Mouse (Mus musculus) intestine, postnatal 0 days (tissue): Measurements from ENCODE around the gene Cutc. TPM values are rescaled to one million over a fixed set of nuclear protein-coding genes. Genes with fewer than 3 reads are reported as not detected.

Experiments used
- ATAC-seq: fragments of 200-750 bp; cut with Nextera tagmentation; 2 replicates; pipeline ENCODE4 v1.8.0; 2017; ENCODE audit warnings: mild to moderate bottlenecking, moderate TSS enrichment, moderate library complexity
- H3K27ac ChIP-seq: fragments of 300-500 bp; sonication (generic); 2 replicates; pipeline ENCODE4 v1.5.1; 2014; ENCODE audit warnings: mild to moderate bottlenecking, low read depth, low read length, moderate library complexity
- H3K27me3 ChIP-seq: fragments of 300-500 bp; sonication (generic); replicated peaks from 2 replicates; pipeline ENCODE4 v1.6.1; 2014; ENCODE audit warnings: low read length, mixed read lengths; ENCODE audit not compliant: control insufficient read depth, insufficient read depth
- H3K36me3 ChIP-seq: fragments of 300-500 bp; sonication (generic); 2 replicates; pipeline ENCODE4 v1.6.1; 2014; ENCODE audit warnings: mild to moderate bottlenecking, moderate library complexity; ENCODE audit not compliant: control insufficient read depth, insufficient read depth
- H3K4me1 ChIP-seq: fragments of 300-500 bp; sonication (generic); replicated peaks from 2 replicates; pipeline ENCODE4 v1.6.1; 2014; ENCODE audit warnings: antibody characterized with exemption, low read length, mixed read lengths; ENCODE audit not compliant: control insufficient read depth, insufficient read depth
- H3K4me2 ChIP-seq: fragments of 300-500 bp; sonication (generic); replicated peaks from 2 replicates; pipeline ENCODE4 v1.6.1; 2014; ENCODE audit warnings: low read depth, mild to moderate bottlenecking, moderate library complexity
- H3K4me3 ChIP-seq: fragments of 300-500 bp; sonication (generic); 2 replicates; pipeline ENCODE4 v1.5.1; 2014; ENCODE audit warnings: low read depth, low read length
- H3K9ac ChIP-seq: fragments of 300-500 bp; sonication (generic); 2 replicates; pipeline ENCODE4 v1.6.1; 2014; ENCODE audit warnings: mild to moderate bottlenecking, low read depth, low read length
- H3K9me3 ChIP-seq: fragments of 300-500 bp; sonication (generic); 2 replicates; pipeline ENCODE4 v1.6.1; 2016; ENCODE audit warnings: mixed run types; ENCODE audit not compliant: control insufficient read depth
- CTCF ChIP-seq: sonication (generic); IDR thresholded peaks from 2 replicates; pipeline ENCODE4 v1.5.1; 2016; ENCODE audit warnings: low read depth, mild to moderate bottlenecking, control low read depth, antibody characterized with exemption, moderate library complexity
- WGBS: fragments of 180-500 bp; shearing (Covaris S2); extraction: QIAGEN DNeasy Blood & Tissue Kit; methylation state at CpG from one replicate; pipeline ENCODE4 v1.1.7; 2014; 5-methylcytosine and 5-hydroxymethylcytosine counted together
- polyA plus RNA-seq: library from polyadenylated mRNA; unstranded; fragments of >200 nt; fragmentation: Nextera tagmentation; extraction: Ambion mirVana; gene quantifications from 2 replicates; pipeline ENCODE4 v1.2.1, GENCODE M21; 2015

Cutc gene
- polyA plus RNA-seq, 1 experiment from 2014 or later = 21.2 TPM

DNA sequence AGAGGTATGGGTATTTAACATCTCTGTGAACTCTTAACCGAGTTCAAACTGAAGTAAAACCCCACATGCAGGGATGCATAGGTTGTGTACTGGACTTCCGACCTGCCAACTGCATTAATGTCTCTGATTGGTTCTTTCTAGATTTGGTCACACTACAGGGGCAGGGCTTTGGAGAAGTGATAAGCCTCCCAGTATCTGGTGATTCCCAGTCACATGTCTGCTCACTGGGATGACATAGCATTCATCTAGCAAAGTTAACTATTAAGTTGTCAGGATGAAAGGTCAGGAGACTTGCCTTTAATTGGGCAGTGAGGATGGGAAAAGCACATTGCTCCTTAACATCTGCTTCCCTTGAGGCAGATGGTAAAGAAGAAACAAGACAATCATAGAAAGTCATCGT, 29.2 kb downstream of the Cutc start, which contains the start of gene Abcc2:
Gene Abcc2 (plus strand): TSS at position 213 of the 400 bp plus-strand sequence.
- peak; percentile 92 for ATAC-seq
- Histone ChIP-seq H3K4me2 (peak within 1 kb of the TSS; percentile 45), H3K36me3 (no peaks in the 10 kb centered on the region), H3K27ac (peak within 1 kb of the TSS; percentile 73), H3K4me3 (peak within 1 kb of the TSS; percentile 41), H3K9me3 (no peaks in the 10 kb centered on the region), H3K27me3 (no peaks in the 10 kb centered on the region), H3K4me1 (no peaks in the 10 kb centered on the region), H3K9ac (peak within 1 kb of the TSS; percentile 58)
- TF ChIP-seq CTCF = no peak
- WGBS = 45% methylated on average over 3 of the region's 3 CpGs

DNA sequence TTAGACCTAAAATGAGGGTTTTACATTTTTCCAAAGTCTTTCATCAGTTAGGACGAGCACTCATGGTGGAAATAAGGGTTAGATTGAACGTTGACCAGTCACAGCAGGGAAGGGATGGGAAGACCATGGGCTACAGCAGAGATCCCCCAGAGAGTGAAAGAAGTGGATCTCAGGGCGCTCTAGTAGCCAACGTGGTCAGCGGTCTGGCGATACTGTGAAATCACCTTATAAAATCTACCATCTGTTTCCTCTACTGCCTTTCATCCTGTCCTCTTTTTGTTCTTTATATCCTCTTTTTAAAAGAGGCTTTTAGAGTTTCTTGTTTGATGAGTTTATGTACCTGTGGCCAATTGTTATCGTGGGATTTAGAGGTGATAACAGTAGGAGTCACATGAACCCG, 32.0 kb downstream of the Cutc start:
- H3K36me3 ChIP-seq = no peaks in the 10 kb centered on the region
- 55% methylated on average over 8 of the region's 8 CpGs for WGBS
- H3K27me3 ChIP-seq = no peaks in the 10 kb centered on the region
- peak overlapping the region; percentile 45 for H3K4me2 ChIP-seq
- H3K9me3 ChIP-seq = no peaks in the 10 kb centered on the region
- TF ChIP-seq CTCF = no peak
- no peak for ATAC-seq
- peak overlapping the region; percentile 65 for H3K9ac ChIP-seq
- H3K4me3 ChIP-seq = peak overlapping the region; percentile 41
- H3K27ac ChIP-seq = peak overlapping the region; percentile 76
- H3K4me1 ChIP-seq = no peaks in the 10 kb centered on the region

DNA sequence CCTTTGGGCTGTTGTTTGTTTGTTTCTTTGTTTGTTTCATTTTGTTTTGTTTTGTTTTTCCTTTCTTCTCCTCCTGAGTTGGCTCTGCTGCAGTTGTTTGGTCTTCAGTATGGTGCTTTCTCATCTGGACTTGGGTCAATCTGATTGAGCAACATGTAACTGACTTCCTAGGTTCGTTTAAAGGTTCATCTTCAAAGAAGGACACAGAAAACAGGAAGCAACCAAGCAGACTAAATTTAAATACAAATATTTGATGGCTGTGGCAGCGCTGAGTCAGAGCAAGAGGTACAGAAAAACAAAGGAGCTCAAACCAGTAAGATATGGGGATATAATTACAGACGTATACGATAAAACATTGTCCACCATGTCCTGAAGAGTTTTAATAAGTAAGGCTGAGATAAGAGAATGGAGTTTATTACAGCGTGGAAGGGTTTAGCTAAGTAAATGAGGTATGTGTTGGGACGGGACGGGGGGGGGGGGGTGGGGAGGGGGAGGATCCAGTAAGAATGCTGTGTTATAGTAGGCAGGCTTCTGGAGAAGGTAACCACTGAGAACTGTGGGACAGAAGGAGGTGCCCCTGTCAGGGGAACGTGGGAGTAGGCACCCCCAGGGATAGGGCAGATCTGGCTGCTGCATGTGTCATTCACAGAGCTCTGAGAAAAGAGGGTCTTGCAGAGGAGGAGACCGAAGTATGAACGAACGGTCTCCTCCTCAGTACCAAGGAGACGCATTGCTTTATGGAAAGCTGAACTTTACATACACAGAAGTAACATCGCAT, 33.6 kb downstream of the Cutc start:
- 58% methylated on average over 13 of the region's 13 CpGs for WGBS
- Histone ChIP-seq H3K9ac (no peak overlapping the region), H3K4me2 (peak overlapping the region; percentile 45), H3K27ac (peak overlapping the region; percentile 21; the same call in 1 of the 2 replicates), H3K36me3 (0 out of 2 replicates have a peak, but pooled peaks cover 6% of the 10 kb centered on the region), H3K27me3 (no peaks in the 10 kb centered on the region), H3K4me3 (peak overlapping the region; percentile 41; the same call in 1 of the 2 replicates), H3K9me3 (no peaks in the 10 kb centered on the region), H3K4me1 (no peaks in the 10 kb centered on the region)
- no peak for TF ChIP-seq CTCF
- no peak for ATAC-seq

DNA sequence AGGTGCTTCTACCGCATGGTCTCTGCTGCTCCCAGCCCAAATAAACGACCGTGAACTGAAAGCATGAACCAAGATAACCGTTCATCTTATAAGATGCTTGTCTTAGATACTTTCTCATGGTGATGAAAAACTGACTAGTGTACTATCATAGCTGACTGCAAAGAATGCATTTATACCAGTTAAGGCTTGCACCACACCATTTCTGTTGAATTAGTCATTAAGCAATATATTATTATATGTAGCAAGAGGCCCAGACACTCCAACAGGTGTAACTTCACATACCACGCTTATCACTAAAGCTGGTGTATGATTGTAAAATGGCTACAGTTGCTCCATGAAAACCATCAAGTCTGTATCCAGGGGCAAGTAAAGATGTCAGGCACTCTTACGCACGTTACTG, 37.0 kb downstream of the Cutc start:
- H3K9ac ChIP-seq = no peak overlapping the region
- no peaks in the 10 kb centered on the region for H3K9me3 ChIP-seq
- 40% methylated on average over 7 of the region's 7 CpGs for WGBS
- no peak overlapping the region for H3K4me3 ChIP-seq
- peak; percentile 32 for ATAC-seq
- no peak overlapping the region for H3K27ac ChIP-seq
- H3K4me1 ChIP-seq = no peaks in the 10 kb centered on the region
- no peak for TF ChIP-seq CTCF
- H3K27me3 ChIP-seq = no peaks in the 10 kb centered on the region
- no peak overlapping the region for H3K4me2 ChIP-seq
- 0 out of 2 replicates have a peak, but pooled peaks cover 6% of the 10 kb centered on the region for H3K36me3 ChIP-seq

DNA sequence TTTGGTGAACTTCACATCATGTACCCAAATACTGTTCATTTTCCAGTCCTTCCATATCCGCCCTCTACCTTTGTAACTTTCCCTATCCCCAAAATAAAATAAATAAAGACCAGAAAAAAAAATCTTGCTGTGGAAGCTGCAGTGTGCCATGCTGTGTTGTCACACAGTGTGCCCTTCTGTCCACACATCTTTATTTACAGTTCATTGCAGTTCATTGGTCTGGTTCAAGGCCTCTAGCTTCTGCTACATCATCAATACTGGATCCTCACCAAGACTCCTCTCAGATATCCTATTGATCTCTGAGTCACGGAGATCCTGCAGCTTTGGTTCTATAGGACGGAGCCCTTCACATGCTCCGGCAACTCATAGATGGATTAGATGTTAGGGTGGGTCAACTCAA, 39.7 kb downstream of the Cutc start:
- Histone ChIP-seq H3K36me3 (0 out of 2 replicates have a peak, but pooled peaks cover 6% of the 10 kb centered on the region), H3K4me3 (no peak overlapping the region), H3K9ac (no peak overlapping the region), H3K9me3 (no peaks in the 10 kb centered on the region), H3K4me1 (no peaks in the 10 kb centered on the region), H3K27ac (no peak overlapping the region), H3K27me3 (no peaks in the 10 kb centered on the region), H3K4me2 (no peak overlapping the region)
- peak; percentile 23 for ATAC-seq
- TF ChIP-seq CTCF = no peak
- WGBS = 84% methylated on average over 4 of the region's 4 CpGs

DNA sequence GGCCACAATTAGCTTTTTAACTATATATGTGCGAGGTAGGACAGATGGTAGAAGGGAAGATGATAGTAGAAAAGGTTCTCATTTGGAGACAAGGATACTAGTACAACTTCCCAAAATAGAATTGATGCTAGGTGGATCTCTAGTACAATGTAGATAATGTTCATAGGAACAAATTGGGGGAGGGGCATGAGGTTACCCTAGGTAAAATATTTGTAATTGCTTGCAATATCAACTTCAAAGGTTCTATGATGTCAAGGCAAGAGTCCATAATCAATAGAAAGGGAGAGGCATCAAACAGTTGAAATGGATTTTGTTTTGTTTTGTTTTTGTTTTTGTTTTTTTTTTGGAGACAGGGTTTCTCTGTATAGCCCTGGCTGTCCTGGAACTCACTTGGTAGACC, 41.2 kb downstream of the Cutc start:
- WGBS = 98% methylated on average over 1 of the region's 1 CpGs
- TF ChIP-seq CTCF = no peak
- Histone ChIP-seq H3K27me3 (no peaks in the 10 kb centered on the region), H3K4me3 (no peak overlapping the region), H3K4me2 (no peak overlapping the region), H3K4me1 (no peaks in the 10 kb centered on the region), H3K9me3 (no peaks in the 10 kb centered on the region), H3K27ac (no peak overlapping the region), H3K9ac (no peak overlapping the region), H3K36me3 (peaks cover 11% of the 10 kb centered on the region; the same call in 1 of the 2 replicates)
- ATAC-seq = no peak
